Mouse (Mus musculus) MEL (cell line): ENCODE measurements around the gene Cdkal1. TPM values are rescaled to one million over a fixed set of nuclear protein-coding genes. Genes with fewer than 3 reads are reported as not detected.

ENCODE experiments used
- DNase-seq: peaks from one replicate; pipeline ENCODE4 v3.0.0; 2011; ENCODE audit warnings: low read depth, low spot score
- H3K27ac ChIP-seq: 2 replicates; pipeline ENCODE4 v1.5.1; 2012; ENCODE audit warnings: low read depth, mild to moderate bottlenecking, control low read depth, low read length, moderate library complexity; ENCODE audit not compliant: control insufficient read depth
- H3K27me3 ChIP-seq, 2 experiments: fragments of 150-350 bp in 1 of 2; sonication (generic) in 1 of 2; 2 replicates each; pipeline ENCODE4 v1.6.1; 2012; ENCODE audit warnings: low read length in 2 of 2, mild to moderate bottlenecking in 2 of 2, improper control_type of control experiment in 1 of 2, moderate library complexity in 1 of 2; ENCODE audit not compliant: insufficient read depth in 2 of 2, control insufficient read depth in 1 of 2
- H3K36me3 ChIP-seq, 2 experiments: 2 replicates each; pipeline ENCODE4 v1.6.1; 2012 to 2014; ENCODE audit warnings: low read length in 2 of 2, improper control_type of control experiment in 1 of 2, inconsistent platforms in 1 of 2, mild to moderate bottlenecking in 1 of 2; ENCODE audit not compliant: insufficient read depth in 2 of 2, control insufficient read depth in 1 of 2
- H3K4me1 ChIP-seq, 2 experiments: fragments of 150-350 bp in 1 of 2; sonication (generic) in 1 of 2; 2 replicates each; pipeline ENCODE4 v1.6.1; 2012; ENCODE audit warnings: low read length in 2 of 2, improper control_type of control experiment in 1 of 2, mild to moderate bottlenecking in 1 of 2; ENCODE audit not compliant: insufficient read depth in 2 of 2, control insufficient read depth in 1 of 2
- H3K4me3 ChIP-seq, 2 experiments: fragments of 150-350 bp in 1 of 2; sonication (generic) in 1 of 2; 2 replicates each; pipeline ENCODE4 v1.5.1; 2012; ENCODE audit warnings: low read depth in 2 of 2, low read length in 2 of 2, mild to moderate bottlenecking in 2 of 2, moderate library complexity in 2 of 2, control low read depth in 1 of 2, improper control_type of control experiment in 1 of 2; ENCODE audit not compliant: control insufficient read depth in 1 of 2, insufficient read depth in 1 of 2
- H3K79me2 ChIP-seq: 2 replicates; pipeline ENCODE4 v1.6.1; 2012; ENCODE audit warnings: mild to moderate bottlenecking, low read length, moderate library complexity; ENCODE audit not compliant: control insufficient read depth, poor library complexity, insufficient read depth
- H3K9ac ChIP-seq: 2 replicates; pipeline ENCODE4 v1.6.1; 2012; ENCODE audit warnings: low read depth, mild to moderate bottlenecking, control low read depth, low read length, moderate library complexity; ENCODE audit not compliant: control insufficient read depth, poor library complexity, severe bottlenecking
- H3K9me3 ChIP-seq: fragments of 150-350 bp; sonication (generic); replicated peaks from 2 replicates; pipeline ENCODE4 v1.6.1; 2012; ENCODE audit warnings: mild to moderate bottlenecking, low read length, improper control_type of control experiment, moderate library complexity; ENCODE audit not compliant: insufficient read depth
- CHD2 ChIP-seq: IDR thresholded peaks from 2 replicates; pipeline ENCODE4 v1.6.1; 2011; ENCODE audit warnings: low read length, improper control_type of control experiment
- ELF1 ChIP-seq: IDR thresholded peaks from 2 replicates; pipeline ENCODE4 v1.6.1; 2014; ENCODE audit warnings: low read depth, mild to moderate bottlenecking, inconsistent platforms, low read length, improper control_type of control experiment, moderate library complexity
- EP300 ChIP-seq, 2 experiments: IDR thresholded peaks; 2 replicates each; pipeline ENCODE4 v1.6.1; 2011; ENCODE audit warnings: improper control_type of control experiment in 2 of 2, low read length in 2 of 2, low read depth in 1 of 2, mild to moderate bottlenecking in 1 of 2
- ETS1 ChIP-seq: IDR thresholded peaks from 2 replicates; pipeline ENCODE4 v1.6.1; 2012; ENCODE audit warnings: low read depth, mild to moderate bottlenecking, inconsistent platforms, low read length, improper control_type of control experiment, moderate library complexity
- GATA1 ChIP-seq: IDR thresholded peaks from 2 replicates; pipeline ENCODE4 v1.6.1; 2011; ENCODE audit warnings: low read depth, low read length, improper control_type of control experiment
- HCFC1 ChIP-seq: IDR thresholded peaks from 2 replicates; pipeline ENCODE4 v1.6.1; 2012; ENCODE audit warnings: low read depth, mild to moderate bottlenecking, inconsistent platforms, low read length, improper control_type of control experiment, moderate library complexity
- KAT2A ChIP-seq: conservative IDR thresholded peaks from 2 replicates; pipeline ENCODE4 v1.6.1; 2012; ENCODE audit warnings: low read depth, low read length, improper control_type of control experiment, inconsistent platforms
- MAFK ChIP-seq: IDR thresholded peaks from 2 replicates; pipeline ENCODE4 v1.6.1; 2011; ENCODE audit warnings: low read depth, mild to moderate bottlenecking, low read length, improper control_type of control experiment, borderline replicate concordance
- MEF2A ChIP-seq: IDR thresholded peaks from 2 replicates; pipeline ENCODE4 v1.6.1; 2014; ENCODE audit warnings: low read depth, mild to moderate bottlenecking, inconsistent platforms, low read length, improper control_type of control experiment; ENCODE audit not compliant: poor library complexity, insufficient replicate concordance, severe bottlenecking; ENCODE audit errors: extremely low read depth
- MXI1 ChIP-seq: IDR thresholded peaks from 2 replicates; pipeline ENCODE4 v1.6.1; 2011; ENCODE audit warnings: mild to moderate bottlenecking, low read depth, low read length, improper control_type of control experiment
- MYC ChIP-seq: IDR thresholded peaks from 2 replicates; pipeline ENCODE4 v1.6.1; 2011; ENCODE audit warnings: low read depth, mild to moderate bottlenecking, low read length, improper control_type of control experiment, moderate library complexity
- POLR2AphosphoS2 ChIP-seq: IDR thresholded peaks from 2 replicates; pipeline ENCODE4 v1.6.1; 2011; ENCODE audit warnings: low read length, improper control_type of control experiment
- USF1 ChIP-seq: IDR thresholded peaks from 2 replicates; pipeline ENCODE4 v1.6.1; 2014; ENCODE audit warnings: low read depth, mild to moderate bottlenecking, inconsistent platforms, low read length, improper control_type of control experiment, moderate library complexity
- polyA plus RNA-seq, 2 experiments: library from polyadenylated mRNA; stranded (reverse) in 1 of 2; unstranded in 1 of 2; fragments of >175 nt in 1 of 2; fragments of >200 nt in 1 of 2; gene quantifications; 2 replicates each; pipeline versions ENCODE4 v1.2.1 to v1.2.4; 2012; ENCODE audit warnings: low replicate concordance in 2 of 2, low read depth in 1 of 2; ENCODE audit not compliant: insufficient read length in 2 of 2, insufficient read depth in 1 of 2, missing spikeins in 1 of 2
- total RNA-seq: library from RNA; depleted of rRNA; stranded (reverse); fragments of 300-350 nt; gene quantifications from 2 replicates; pipeline ENCODE4 v1.2.3, GENCODE M21; 2012

The Cdkal1 gene
- total and polyA plus RNA-seq, 3 experiments: 10.6 to 11.0 TPM; not detected in 1

GRCm38 (mm10) chr13:29855281-29856031 is at the start of gene Cdkal1 (continued):
- peak; percentile 94 for TF ChIP-seq MYC
- TF ChIP-seq POLR2AphosphoS2: peak; percentile 52; the same call in 1 of the 2 replicates
- no peak for TF ChIP-seq CHD2
- TF ChIP-seq HCFC1: peak; percentile 97

DNA sequence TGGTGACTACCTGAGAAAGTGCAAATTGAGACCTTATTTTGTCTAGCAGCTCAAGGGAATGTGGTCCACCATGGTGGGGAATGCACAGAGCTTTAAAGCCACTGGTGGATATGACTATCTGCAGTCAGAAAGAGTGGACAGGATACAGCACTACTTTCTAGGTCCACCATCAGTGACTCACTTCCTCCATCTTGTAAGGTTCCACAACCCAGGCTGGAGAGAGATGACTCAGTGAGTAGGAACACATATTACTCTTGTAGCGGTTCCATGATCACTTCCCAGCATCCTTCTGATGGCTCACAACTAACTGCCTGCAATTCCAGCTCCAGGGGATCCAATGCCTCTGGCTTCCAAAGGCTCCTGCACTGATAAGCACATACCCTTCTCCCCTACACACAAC is 47.9 kb upstream of the Cdkal1 start:
- no peaks in the 10 kb centered on the region for H3K4me1 ChIP-seq
- no peak overlapping the region for H3K4me3 ChIP-seq
- DNase-seq: peak; percentile 45
- TF ChIP-seq MEF2A: no peak
- TF ChIP-seq USF1: no peak
- TF ChIP-seq MAFK: no peak
- no peak for TF ChIP-seq KAT2A
- TF ChIP-seq HCFC1: no peak
- H3K27ac ChIP-seq: no peak overlapping the region
- H3K36me3 ChIP-seq: 0 out of 4 replicates have a peak, but pooled peaks cover 0 to 3% of the 10 kb centered on the region in 2 experiments
- no peak overlapping the region for H3K9ac ChIP-seq
- no peaks in the 10 kb centered on the region for H3K27me3 ChIP-seq
- H3K79me2 ChIP-seq: no peaks in the 10 kb centered on the region
- no peaks in the 10 kb centered on the region for H3K9me3 ChIP-seq

GRCm38 (mm10) chr13:29902676-29903075 is 47.2 kb upstream of the Cdkal1 start:
- no peaks in the 10 kb centered on the region for H3K9me3 ChIP-seq
- no peak for DNase-seq
- H3K27ac ChIP-seq: no peak overlapping the region
- no peaks in the 10 kb centered on the region for H3K27me3 ChIP-seq
- no peak for TF ChIP-seq ETS1
- no peak for TF ChIP-seq MXI1
- TF ChIP-seq EP300 (IDR thresholded peaks at IDR 0.05; ENCODE audit: low read depth in 1 of 2, low read length in 2 of 2): 0 out of 4 replicates have a peak, but pooled peaks of 1 of the 2 experiments have one; percentile 10
- no peak for TF ChIP-seq ELF1
- TF ChIP-seq GATA1: 0 out of 2 replicates have a peak, but pooled peaks have one; percentile 14
- H3K4me1 ChIP-seq: no peaks in the 10 kb centered on the region
- no peak overlapping the region for H3K4me3 ChIP-seq
- H3K9ac ChIP-seq: no peak overlapping the region
- H3K36me3 ChIP-seq: 0 out of 4 replicates have a peak, but pooled peaks cover 0 to 3% of the 10 kb centered on the region in 2 experiments
- H3K79me2 ChIP-seq: no peaks in the 10 kb centered on the region
